Mouse (Mus musculus): ENCODE measurements around the gene Insc.

DNA sequence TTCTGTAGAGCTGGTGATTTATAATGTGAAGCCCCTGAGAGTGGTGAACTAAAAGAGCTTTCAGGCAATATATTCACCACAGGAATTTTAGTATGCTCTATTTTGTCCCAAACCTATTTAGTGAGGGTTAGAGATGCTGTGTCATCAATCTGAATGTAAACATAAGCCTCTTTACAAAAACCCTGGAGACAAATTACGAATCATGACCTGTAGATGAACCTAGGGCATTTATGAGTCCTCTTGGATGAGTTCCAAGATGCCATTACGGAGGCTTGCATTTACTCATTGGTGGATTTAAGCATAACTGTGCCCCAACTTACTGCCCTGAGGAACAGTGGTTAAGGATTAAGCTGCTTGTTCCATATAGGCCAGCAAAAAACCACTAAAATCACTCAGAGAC is 42.6 kb upstream of the Insc start:
- TF ChIP-seq GATA1 (IDR thresholded peaks at IDR 0.05; ENCODE audit: low read length) (no peak), TAL1 (IDR thresholded peaks at IDR 0.05; ENCODE audit: low read length) (no peak)

All from erythroblast, embryonic 14.5 days (primary cell).